Mouse (Mus musculus): ENCODE measurements at regions not wholly inside any gene's neighbourhood (a gene's known extent, or its start where the extent isn't known, plus 50 kb on each side); places are given as distances from the start of the nearest gene placed in this dataset.
A peak's percentile ranks its signal among the peaks of the same experiment; 100 is the strongest.

DNA sequence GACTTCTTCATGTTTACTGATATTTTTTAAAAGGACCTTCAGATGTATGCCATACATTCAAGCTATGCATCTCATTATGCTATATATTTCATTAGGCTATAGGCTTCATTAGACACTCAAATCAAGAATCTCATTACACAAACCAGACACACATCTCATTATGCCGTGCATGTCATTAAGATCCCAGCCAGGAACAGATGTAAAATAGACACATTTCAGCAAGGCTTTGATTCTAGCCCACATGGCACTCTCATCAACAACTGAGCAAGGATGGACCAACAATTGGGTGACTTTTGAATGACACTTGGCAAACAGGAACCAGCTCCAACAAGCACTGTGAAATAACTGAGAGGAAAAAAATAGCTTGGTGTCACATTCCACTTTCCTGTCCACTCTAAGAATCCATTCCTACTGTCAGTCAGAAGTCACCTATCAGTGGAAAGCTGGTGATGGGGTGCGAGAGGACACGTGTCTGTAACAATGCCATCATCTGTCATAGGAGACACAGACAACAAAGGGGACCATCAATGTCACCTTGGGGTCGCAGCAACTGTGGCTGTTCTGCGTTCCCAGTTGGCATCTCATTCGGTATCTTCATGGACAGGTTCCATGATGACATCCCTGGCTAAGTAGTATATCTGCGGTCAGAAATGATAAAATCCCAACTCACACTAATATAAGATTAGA is 466.0 kb downstream of the Epha4 start:
- intact Hi-C loops (cut with DNase I; ENCODE audit: low total_unique reads): no loop called here
- no peak for DNase-seq

DNA sequence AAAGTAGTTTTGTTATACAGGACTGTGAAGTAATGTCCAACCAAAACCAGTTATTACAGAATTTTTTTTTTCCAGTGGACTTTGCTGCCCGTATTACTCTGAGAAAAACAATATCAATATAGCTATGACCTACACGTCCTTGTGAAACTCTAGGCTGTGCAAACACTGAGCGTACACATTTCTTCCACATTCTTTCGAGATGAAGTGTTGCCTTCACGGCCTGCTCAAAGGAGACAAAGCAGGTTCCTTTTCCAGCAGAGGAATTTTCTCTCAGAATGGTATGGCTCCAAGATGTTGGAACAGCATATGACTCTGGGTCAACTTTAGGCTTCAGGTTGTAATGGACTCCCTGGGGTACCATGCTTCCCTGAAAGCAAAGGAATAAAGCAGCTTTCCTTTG is 463.6 kb downstream of the Epha4 start:
- DNase-seq: no peak
- intact Hi-C loops (cut with DNase I; ENCODE audit: low total_unique reads): no loop called here

DNA sequence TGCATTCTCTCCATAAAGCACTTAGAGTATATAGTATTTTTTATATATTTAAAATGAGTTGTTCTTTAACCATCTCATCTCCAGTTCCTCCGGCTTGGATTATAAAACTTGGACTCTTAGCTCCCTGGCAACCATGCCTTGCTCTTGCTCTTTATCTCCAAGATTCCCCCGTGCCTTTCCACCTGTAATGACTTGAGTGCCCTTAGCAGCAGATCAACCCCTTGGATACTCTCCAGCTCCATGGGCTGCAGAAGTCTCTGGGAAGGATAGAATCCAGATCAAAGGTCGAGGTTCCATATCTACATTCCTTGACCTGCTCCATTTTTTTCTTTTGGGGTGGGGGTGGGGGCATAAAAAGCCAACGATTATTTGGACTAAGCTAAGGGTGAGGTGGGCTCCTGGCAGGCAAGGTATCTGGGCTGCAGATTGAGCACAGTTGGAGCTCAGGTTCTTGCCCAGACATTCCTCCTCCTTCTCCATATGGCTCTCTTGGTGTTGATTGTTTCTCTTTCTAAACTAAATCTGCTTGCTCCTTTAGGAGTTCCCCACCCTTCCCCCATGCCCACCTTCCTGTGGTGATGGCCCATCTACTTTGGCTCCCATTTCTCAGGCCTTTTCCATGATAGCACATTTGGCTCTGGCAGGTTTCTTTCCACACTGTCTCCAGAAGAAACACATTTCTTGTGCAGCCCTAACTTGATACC is 460.9 kb downstream of the Epha4 start:
- intact Hi-C loops (cut with DNase I; ENCODE audit: low total_unique reads): no loop called here
- no peak for DNase-seq

- DNase-seq: no peak
Observed at GRCm38 (mm10) chr1:77062468-77062867, 452.4 kb downstream of the Epha4 start.

GRCm38 (mm10) chr1:77073071-77073470 is 441.8 kb downstream of the Epha4 start:
- intact Hi-C loops (cut with DNase I; ENCODE audit: low total_unique reads): no loop called here
- no peak for DNase-seq

More at GRCm38 (mm10) chr1:77062468-77062867, 452.4 kb downstream of the Epha4 start:
- intact Hi-C loops (cut with DNase I; ENCODE audit: low total_unique reads): no loop called here

DNA sequence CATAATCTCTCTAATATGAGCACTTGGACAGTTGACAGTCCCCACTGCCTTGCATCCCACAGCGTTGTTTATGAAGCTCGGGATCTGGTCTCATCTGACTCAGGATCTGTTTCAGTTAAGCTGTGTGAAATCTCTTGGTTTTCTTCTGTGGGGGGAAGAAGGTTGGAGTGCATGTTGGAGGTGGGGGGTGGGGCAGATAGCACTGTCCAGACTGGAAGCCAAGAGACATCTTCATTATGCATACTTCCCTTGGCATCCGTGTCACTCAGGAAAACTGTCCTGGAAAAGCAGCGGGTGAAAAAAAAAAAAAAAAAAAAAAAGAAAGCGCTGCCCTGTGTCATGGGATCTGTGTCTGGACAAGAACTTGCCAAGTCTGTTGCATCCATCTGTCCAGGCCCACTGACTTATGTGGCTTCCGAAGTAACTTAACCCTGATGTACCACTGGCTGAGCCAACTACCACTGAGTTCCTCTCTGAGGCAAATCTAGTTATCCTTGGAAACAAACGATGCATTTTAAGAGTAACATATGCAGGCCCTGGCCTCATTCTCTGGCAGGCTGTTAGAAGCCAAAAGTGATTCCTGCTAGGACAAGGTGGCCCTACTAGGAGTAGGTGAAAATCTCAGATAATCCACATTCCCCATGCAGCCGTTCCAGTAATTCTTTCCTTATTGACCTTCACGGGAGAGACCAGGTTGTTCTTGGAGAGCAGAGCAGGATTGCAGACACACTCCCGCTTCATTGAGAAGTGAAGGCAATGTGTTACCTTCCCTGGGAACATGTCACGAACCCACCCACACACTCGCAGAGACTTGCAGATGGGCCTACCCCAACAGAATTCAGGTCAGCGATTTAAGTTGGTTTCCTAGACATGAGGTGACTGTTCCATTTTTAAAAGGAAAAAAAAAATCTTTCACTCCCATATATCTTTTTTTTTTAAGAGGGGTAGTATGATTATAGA is 439.7 kb downstream of the Epha4 start:
- intact Hi-C loops (cut with DNase I; ENCODE audit: low total_unique reads): no loop called here
- DNase-seq: no peak

DNA sequence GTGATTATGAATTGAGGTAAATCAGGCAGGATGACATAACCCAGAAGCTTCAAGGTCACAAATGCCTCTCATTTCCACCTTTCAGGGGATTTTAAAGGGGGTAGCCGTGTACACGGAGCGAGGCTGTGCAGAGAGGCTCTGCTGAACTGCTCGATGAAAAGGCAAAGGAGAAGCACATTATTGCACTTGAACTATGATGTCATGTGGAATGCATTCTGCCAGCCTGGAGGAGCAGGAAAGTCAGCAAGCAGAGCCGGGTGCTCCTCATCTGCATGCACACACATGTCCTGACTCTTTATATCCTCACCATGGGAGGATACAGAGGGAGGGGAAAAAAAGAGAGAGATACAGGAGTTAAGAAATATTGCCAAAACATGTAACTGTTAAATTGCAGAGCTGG is 434.1 kb downstream of the Epha4 start:
- DNase-seq: no peak
- intact Hi-C loops (cut with DNase I; ENCODE audit: low total_unique reads): no loop called here

DNA sequence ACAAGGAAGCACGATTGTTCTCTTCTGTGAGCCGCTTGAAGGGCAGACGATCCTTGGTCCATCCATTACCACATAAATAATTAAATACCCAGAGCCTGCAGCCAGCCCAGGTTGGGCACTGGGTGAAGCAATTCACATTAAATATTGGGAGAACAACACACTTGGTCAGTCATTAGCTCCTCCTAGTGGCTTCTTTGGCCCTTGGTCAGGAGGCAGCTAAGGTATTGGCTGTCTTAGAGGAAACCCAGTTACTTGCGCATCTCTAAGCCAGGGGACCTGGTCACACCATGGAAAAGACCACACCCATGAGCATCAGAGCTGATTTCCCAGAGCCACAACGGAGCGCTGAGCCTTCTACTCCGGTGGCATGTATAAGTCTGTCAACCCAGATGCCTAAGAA is 433.2 kb downstream of the Epha4 start:
- no peak for DNase-seq

DNA sequence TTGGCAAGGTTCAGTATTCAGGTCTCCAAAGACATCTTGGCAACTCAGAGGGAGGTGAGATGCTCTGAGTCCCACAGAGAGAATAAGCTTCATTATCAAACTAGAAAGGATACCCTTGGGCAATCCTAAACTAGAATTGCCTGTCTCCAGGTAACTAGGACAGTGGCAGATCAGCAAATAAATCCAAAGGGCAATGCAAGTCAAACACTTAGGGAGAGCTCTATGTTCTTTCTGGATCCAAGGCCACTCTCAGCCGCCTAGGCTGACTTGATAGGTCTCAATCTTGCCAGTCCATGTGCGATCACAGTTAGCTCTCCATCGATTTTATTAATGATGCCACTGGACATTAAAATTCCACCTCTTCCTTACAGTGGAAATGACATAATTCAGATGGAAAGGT is 432.5 kb downstream of the Epha4 start:
- DNase-seq: no peak
- intact Hi-C loops (cut with DNase I; ENCODE audit: low total_unique reads): no loop called here

More for the DNA sequence above, 433.2 kb downstream of the Epha4 start:
- intact Hi-C loops (cut with DNase I; ENCODE audit: low total_unique reads): no loop called here

GRCm38 (mm10) chr1:77093551-77093950 is 421.3 kb downstream of the Epha4 start:
- intact Hi-C loops (cut with DNase I; ENCODE audit: low total_unique reads): no loop called here
- no peak for DNase-seq

GRCm38 (mm10) chr1:77101726-77102272 is 413.1 kb downstream of the Epha4 start:
- intact Hi-C loops (cut with DNase I; ENCODE audit: low total_unique reads): no loop called here
- no peak for DNase-seq

GRCm38 (mm10) chr1:77102421-77103133 is 412.3 kb downstream of the Epha4 start:
- peak; percentile 64 for DNase-seq
- intact Hi-C loops (cut with DNase I; ENCODE audit: low total_unique reads): no loop called here

DNA sequence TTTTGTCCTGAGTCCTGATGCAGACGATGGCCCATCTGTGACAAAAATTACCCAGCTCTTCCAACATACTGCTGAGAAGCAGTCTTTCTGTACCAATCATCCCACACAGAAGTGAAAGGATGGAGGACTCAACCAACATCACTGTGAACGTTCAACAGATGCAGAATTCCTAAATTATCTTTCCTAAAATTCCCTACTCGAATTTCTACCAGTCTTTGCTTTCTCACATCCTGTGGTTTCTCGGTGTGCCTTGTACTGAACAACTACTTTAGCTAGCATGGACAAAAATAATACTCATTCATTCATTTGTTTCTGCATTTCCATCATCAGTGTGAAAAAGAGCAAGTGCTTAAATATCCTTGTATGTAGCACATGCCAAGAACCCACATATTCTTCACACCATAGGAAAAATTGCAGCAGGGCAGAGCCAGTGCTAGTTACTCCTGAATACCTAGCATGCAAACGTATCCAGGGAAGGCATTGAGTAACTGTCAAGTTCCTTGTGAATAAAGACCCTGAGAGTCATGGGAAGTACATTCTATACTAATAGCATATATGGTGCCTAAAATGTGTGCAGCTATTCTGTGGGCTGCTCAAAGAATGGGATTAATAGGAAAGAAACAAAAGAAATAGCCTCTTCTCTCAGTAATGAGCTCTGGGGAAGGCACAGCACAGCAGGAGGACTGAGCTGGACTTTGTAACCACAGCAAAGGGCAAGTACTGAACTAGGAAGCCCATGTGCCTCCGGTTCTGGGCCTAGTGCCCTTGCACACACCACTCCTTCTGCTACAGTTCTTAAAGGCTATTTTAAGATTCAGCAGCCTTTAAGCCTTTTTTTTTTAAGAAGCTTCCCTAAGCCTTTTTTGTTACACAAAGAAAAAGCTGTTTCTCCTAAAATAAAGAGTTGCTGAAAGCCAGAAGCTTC is 404.8 kb downstream of the Epha4 start:
- DNase-seq: no peak
- intact Hi-C loops (cut with DNase I; ENCODE audit: low total_unique reads): no loop called here

DNA sequence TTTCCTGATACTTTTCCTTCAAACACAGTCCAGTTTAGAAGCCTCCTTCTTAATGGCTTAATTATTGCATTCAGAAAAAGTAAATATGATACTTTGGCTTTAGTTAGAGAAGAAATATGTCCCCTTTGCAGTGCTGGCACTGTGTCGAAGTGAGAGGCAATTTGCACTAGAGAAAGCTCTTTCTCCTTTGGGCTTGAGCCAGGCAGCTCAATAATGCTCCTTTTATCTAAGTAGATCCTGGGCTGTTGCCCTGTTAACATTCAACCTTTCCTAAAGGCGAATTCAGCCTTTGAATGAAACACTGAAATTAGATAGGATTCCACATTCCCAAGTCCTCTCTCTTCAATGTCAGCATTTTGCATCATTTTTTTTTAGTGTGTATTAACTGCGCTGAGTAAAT is 386.5 kb downstream of the Epha4 start:
- no peak for DNase-seq
- intact Hi-C loops (cut with DNase I; ENCODE audit: low total_unique reads): no loop called here

DNA sequence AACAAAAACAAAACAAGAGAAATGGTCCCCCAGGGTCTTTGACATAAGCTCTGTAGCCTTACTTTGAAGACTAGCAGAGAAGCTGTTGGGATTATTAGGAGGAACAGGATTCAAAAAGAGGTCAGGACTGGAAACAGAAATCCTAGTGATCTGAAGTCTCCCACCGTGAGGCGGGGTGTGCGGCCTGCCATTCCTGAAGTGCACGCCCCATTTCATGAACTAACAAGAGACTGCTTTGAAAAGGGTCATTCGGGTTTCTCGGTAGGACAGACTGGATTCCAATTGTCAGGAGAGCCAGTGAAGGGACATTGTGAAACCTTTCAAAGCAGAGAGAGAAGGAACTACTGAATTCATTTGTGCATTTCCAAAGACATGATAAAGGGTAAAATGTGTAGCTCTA is 377.2 kb downstream of the Epha4 start:
- no peak for DNase-seq
- intact Hi-C loops (cut with DNase I; ENCODE audit: low total_unique reads): no loop called here

- peak; percentile 41 for DNase-seq
- intact Hi-C loops (cut with DNase I; ENCODE audit: low total_unique reads): no loop called here
Observed at GRCm38 (mm10) chr1:77140906-77141305, 374.0 kb downstream of the Epha4 start.

GRCm38 (mm10) chr1:77148052-77148451 is 366.8 kb downstream of the Epha4 start:
- intact Hi-C loops (cut with DNase I; ENCODE audit: low total_unique reads): no loop called here

GRCm38 (mm10) chr1:77168316-77168715 is 346.6 kb downstream of the Epha4 start:
- intact Hi-C loops (cut with DNase I; ENCODE audit: low total_unique reads): no loop called here
- DNase-seq: no peak

More at GRCm38 (mm10) chr1:77148052-77148451, 366.8 kb downstream of the Epha4 start:
- DNase-seq: no peak
